Mouse (Mus musculus) left cerebral cortex, postnatal 14 days (tissue): Measurements from ENCODE around the gene Gm45785. TPM values are rescaled to one million over a fixed set of nuclear protein-coding genes. Genes with fewer than 3 reads are reported as not detected.

Experiments used
- DNase-seq, 2 experiments: peaks; one replicate each; pipeline ENCODE4 v3.0.0; 2021 to 2022; ENCODE audit warnings: low spot score in 2 of 2, mixed read lengths in 1 of 2
- intact Hi-C: fragments of 180-260 bp; cut with DNase I; formaldehyde crosslinking; loops from one replicate; pipeline ENCODE4 v1.15.1; 2025
- total RNA-seq, 2 experiments: library from RNA; stranded (reverse); gene quantifications; 2 replicates each; pipeline ENCODE4 v1.2.3; 2021

Gene Gm45785
- total RNA-seq, 2 experiments from 2014 or later, result 0.93 to 0.99 TPM

DNA sequence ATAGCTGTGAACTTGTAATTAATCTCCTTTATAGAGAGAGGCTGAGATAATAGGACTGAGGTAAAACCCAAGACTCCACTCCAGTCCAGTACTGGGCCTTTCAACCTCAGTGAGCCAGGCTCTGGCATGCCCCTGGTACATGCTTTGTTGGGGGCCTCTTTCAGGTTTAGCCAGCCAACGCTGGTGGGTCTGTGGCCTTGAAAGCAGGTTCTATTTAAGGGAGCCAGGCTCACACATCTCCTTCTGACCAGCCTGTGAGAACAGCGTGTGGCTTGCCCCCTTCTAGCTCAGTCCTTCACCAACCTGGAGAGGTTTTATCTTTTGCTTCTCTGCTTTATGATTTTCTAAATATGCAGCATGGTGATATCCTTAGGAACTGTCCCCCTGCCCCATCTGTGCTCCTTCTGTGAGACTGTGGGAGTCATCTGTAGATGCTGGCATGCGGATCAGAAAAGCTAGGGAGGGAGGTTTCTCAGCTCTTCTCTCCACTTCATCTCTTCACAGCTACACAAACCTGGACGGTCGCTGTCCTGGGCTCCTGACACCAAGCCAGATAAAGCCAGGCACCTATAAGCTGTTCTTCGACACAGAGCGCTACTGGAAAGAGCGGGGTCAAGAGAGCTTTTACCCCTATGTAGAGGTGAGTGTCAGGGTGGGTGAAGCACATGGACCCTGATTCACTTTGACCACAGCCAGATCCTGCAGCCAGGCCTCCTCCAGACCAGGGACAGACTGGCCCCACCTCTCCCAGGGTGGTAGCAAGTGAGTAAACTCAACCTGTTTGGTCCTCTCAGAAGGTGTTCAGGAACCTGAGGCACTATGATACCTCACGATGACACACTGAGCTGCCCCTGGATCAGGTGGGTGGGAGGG is 19.7 kb downstream of the Gm45785 start:
- intact Hi-C loops, result no loop called here
- peak; percentile 35 to 71 for DNase-seq

DNA sequence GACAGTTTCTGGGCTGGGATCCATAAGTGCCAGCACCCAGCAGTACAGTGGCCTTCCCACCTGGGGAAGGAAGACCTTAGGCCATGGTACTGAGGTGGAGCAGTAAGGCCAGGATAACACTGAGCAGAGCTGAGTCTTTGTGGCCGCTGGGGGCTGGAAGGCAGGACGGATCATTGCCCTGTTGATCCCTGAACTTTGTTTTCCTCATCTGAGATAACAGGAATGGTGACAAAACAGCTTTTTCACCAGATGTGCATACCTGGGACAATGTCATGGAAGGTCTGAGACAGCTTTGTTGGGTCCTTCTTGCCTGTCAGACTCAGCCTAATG is 20.4 kb downstream of the Gm45785 start:
- DNase-seq, result no peak
- intact Hi-C loops, result no loop called here

DNA sequence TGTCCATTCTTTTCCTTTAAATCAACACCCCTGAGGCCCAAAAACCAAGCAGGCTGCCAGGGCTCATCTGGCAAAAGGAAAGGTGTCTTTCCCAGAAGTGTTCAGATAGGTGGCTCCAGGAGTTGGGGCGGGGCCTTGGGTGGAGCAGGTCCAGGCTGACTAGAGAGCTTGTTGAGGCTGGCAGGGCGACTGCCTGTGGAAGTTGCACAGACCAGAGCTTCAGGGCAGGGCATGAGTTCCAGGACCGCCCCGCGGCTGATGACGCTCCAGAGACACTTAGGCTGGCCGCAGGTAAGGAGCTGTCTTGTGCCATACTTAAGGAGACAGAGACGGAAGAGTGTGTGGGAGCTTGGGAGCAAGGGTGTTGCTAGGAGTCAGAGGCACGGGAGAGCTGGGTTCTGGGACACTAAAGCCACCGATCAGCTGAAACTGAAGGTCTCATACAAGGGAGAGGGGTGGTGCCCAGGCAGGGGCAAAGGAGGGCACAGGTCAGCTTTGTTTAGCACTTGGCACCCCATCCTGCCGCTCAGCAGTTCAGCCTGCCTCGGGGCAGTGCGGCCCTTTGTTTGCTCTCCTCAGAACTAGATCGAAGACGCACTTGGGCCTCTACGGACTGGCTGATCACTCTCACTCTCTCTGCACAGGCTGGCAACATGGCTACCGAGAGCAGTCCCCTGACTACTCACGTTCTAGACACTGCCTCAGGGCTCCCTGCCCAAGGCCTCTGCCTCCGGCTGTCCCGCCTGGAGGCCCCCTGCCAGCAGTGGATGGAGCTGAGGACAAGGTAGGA is 21.0 kb downstream of the Gm45785 start, which contains the start of gene Urah:
TSS of gene Urah (plus strand) at position 51 of the 790 bp plus-strand sequence.
- intact Hi-C loops, result no loop called here
- DNase-seq, result no peak

DNA sequence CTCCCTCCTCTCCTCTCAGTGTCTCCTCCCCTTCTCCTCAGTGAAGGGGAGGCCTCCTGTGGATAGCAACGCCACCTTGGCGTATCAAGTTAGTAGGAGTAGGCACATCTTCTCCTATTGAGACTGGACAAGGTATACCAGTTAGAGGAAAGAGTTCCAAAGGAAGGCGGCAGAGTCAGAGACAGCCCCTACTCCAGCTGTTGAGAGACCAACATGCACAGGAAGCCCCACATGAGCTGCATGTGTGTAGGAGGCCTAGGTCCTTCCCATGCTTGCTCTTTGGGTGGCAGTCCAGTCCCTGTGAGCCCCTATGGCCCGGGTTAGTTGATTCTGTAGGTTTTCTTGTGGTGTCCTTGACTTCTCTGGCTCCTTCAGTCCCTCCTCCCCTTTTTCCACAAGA is 22.8 kb downstream of the Gm45785 start:
- intact Hi-C loops, result no loop called here
- DNase-seq, result no peak

DNA sequence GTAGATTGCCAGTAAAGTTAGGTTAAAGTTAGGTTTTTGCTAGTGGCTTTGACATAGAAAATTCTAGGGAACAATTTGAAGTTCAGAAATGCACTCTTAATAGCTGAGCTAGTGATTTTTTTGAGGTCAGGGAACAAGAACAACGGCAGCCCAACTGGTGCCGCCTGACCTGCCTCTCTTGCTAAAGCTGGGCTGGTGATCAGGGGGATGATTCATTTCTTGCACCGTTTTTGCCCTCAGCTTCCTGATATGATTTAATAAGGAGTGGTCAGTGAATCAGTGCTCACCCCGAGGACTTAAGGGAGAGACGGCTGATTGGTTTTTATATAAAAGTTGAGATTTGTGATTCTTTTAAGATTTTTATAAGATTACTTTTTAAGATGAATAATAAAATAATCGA is 24.7 kb downstream of the Gm45785 start:
- intact Hi-C loops, result no loop called here
- no peak for DNase-seq

DNA sequence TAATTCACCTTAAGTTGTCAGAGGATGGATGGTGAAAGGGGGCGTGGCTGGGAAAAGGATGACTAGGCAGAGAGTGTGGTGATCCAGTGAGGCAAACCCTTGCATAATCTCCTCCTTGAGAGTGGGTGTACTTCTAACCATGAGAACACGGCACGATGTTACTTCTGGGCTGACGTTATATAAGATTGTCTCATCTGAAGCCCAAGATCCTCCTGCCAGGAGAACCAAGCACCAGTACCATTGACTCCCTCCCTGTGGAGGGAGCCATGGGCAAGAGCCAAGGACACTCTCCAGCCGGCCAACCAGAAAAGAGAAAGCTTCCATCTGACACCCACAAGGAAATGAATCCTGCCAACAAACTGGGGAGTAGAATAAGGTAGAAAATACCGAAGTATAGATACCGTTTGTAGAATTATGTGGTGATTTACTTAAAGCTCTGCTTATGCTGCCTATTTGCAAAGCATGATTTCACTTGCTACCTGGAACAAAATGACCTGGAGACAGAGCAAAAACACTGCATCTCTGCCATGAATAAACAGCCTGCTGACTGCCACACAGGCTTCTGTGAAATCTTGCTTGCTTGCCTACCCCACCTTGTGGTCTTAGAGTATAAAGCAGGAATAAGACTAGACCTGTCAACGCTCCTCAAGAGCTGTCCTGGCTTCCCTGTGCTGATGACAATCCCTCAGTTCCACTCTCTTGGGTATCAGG is 27.8 kb downstream of the Gm45785 start:
- intact Hi-C loops, result loop anchor here (5.0 kb wide), 3 partner anchors 641 to 746 kb away; partner anchors contain the start of genes Caly and Sprn
- peak; percentile 62 to 91 for DNase-seq

DNA sequence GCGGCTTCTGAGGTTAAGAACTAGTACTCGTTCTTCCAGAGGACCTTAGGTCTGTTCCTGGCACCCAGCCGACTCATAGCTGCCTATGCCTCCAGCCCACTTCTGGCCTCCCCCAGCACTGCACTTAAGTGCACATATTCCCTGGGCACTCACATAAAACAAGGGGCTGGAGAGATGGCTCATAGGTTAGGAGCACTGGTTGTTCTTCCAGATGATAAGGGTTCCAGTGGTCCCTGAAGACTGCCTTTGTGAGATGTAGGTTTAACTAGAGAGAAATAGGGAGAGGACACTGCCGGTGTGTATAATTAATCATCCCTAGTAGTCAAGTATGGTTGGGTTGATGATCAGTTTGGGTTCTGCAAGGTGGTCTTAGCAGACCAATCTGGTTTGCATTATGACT is 33.4 kb downstream of the Gm45785 start:
- intact Hi-C loops, result no loop called here
- no peak for DNase-seq

DNA sequence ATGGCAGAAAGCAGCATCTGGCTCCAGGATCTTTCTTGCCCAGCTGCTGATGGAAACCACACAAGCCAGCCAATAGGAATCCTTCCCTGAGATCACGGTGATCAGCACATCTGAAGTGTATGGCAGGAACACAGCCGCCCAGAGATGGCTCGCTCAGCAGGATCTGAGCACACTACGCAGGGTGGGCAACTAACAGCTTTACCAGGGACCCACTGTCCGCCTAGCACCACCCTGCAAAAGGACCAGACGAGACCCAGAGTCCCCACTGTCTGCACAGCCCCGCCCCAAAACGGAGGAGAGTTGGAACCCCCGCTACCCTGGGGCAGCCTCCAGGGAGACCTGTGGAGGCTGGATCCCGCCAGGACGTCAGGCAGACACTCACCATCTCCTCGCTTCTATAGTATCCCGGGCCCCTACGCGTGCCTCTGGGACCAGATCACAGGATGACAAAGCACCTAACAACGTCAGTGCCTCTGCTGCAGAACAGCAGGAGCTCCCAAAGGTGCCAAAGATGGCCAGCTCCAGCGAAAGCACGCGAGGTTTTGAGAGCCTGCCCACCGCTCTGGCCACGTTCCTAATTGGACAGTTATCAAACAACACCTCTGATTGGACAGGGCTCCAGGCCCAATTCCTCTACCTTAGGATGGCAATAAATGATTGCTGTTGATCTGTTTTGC is 34.3 kb downstream of the Gm45785 start, which contains the start of gene Zfp941:
TSS of gene Zfp941 (minus strand) at position 526 of the 677 bp plus-strand sequence.
- intact Hi-C loops, result no loop called here
- DNase-seq, result peak; percentile 73 to 84

DNA sequence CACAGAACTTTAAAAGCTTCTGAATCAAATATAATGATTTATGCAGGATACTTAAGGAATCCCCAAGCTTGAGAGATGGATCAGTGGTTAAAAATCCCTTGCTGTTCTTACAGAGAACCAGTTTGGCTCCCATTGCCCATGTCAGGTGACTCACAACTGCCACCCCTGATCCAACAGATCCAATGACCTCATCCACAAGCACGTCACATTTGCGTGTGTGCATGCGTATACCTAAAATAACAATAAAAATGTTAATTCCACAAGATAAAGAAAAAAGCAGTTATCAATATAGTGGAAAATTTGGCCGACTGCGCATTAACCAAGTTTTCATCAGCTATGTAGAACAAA is 34.9 kb downstream of the Gm45785 start:
- DNase-seq, result no peak
- intact Hi-C loops, result no loop called here

DNA sequence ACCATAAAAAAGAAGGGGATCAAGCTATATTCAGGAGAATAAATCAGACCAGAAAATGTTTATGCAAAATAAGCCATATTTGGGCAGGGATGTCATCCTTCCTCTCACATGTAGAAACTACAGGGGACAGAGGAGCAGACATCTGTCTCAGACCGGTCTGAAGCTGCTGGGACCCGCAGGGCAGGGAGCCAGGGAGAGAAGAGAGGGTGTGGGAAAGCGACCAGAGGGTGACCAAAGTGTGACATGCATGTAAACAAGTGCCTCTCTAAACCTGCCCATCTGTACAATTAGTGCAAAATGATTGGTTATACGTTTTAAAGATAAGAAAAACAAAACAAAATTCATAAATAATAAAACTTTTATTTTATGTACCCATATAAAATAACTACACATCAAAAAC is 36.0 kb downstream of the Gm45785 start:
- intact Hi-C loops, result no loop called here
- DNase-seq, result no peak

DNA sequence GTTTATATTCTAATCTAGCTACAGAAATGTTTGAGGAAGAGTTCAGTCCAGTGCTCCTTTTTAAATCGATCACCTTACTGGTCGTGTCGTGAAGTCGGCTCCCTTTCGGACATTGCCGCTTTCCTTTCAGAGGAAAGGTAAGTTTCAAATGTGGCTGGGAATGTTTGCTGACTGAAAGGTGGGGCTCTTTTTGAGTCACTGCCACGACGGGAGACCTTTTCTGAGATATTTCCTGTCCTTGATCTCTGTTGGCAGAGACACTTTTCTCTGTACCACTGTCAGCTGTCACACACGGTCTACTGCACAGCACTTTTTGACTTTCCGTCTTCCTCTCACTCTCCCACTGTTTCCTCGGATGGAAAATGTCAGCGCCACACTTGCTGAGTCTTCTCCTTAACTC is 43.3 kb downstream of the Gm45785 start:
- intact Hi-C loops, result no loop called here
- no peak for DNase-seq

DNA sequence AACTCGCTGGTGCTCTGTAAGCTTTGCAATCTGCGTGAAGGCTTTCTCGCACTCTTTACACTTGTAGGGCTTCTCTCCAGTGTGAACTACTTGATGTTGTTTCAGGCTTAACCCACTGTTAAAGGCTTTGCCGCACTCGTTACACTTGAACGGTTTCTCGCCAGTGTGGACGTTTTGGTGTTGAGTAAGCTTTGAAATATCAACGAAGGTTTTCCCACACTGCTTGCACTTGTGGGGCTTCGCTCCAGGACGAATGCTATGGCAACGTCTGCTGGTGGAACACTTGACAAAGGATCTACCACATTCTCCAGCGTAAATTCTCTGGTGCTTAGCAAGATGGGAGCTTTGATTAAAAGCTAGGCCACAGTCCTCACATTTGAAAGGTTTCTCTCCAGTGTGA is 44.4 kb downstream of the Gm45785 start:
- intact Hi-C loops, result no loop called here
- DNase-seq, result peak; percentile 27 to 57

DNA sequence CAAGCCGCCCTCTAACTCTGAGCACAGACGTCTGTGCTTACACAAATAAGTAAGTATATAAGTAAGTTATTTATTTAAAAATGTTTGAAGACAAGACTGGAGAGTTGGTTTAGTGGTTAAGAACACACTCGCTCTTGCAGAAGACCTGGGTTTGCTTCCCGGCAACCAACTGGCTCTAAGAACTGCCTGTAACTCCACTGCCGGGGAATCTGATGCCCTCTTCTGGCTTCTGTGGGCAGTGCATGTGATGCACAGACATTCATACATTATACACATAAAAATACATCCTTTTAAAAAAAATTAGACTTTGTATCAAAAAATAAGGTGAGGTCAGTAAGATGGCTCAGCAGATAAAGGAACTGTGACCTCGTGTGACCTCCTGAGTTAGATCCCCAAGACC is 45.6 kb downstream of the Gm45785 start:
- no peak for DNase-seq
- intact Hi-C loops, result no loop called here

DNA sequence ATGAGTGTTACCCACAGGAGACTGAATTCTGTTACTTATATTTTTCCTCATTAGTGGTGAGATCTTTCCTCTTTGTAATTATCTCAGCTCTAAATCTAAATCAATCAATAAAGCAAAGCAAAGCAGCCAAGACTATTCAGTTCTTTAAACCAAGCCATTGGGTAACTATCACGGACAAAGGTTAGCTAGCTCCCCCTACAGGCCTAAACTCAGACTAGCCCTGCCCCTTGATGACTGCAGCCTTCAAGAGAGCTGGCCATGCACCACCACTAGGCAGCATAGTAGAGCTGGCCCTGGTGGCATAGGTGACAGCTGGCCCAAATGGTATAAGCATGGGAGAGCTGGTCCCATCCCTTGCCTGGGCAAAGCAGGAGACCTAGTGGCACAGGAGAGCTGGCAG is 50.4 kb downstream of the Gm45785 start:
- intact Hi-C loops, result no loop called here
- DNase-seq, result peak; percentile 59 to 62

DNA sequence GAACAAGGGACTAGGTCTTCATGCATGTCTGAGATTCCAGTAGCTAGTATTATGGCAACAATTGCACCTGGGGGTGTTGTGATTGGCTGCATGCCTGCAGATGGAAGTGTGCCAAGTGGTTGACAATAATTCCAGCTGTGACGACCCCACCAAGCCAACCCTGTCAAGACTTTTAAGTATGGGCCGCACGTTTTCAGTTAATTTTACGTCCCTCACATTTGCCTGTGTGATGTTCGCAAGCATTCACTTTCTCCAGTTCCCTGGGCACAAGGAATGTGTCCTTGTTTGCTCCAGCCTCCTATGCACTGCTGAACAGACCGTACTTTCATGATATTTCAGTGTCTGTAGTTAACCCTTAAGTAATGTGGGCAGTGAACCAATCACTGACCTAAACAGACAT is 53.5 kb downstream of the Gm45785 start:
- intact Hi-C loops, result no loop called here
- DNase-seq, result no peak

DNA sequence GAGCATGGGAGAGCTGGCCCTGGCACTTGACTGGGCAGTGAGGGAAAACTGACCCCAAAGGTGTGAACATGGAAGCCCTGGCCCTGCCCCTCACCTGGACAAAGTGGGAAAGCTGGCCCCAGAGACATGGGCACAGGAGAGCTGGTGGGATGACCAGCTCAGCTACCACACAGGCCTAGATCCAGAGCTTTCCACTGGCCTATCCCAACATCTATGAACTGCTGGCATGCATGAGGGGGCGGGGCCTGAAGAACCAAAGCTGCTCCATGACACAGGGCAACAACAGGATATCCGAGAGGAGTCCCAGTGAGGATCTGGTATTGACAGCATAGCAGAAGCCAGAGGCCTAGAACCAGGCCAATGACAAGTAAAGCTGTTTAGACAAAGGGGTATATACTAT is 57.9 kb downstream of the Gm45785 start:
- intact Hi-C loops, result no loop called here
- no peak for DNase-seq

DNA sequence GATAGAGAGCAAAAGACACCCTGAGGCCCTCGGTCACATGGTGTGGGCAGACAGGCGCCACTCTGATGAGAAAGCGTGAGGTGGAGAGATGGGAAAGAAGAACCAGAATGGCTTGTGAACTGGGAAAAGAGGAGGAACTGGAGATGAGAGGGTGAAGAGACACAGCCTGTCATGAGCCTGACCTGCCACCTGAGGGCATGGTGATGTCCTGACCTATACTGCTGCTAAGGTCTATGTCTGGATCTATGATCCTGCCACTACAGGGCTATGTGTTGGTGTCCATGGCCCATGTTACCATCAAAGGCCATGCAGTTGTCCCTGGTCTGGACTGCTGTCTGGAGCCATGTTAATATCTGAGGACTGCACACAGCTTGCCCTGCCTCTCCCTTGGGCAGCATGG is 58.5 kb downstream of the Gm45785 start:
- DNase-seq, result no peak
- intact Hi-C loops, result no loop called here

DNA sequence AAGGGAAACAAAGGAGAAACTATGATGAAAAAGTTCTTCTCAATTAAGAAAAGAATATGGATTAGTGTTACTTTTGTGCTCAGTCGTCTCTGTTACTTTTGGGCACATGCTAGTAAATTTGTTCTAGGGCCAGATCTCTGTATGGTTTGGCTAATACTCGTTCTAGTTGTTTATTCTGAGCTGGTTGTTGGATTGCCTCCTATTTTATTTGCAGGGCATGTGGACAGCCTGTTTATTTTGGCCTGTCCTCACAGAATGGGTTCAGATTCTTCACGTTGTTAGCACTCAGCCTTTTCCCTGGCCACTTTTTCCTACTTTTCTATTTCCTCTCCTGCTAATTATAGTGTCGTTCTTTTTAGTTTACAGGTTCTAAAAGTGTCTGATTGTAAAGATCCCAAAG is 62.6 kb downstream of the Gm45785 start:
- no peak for DNase-seq
- intact Hi-C loops, result no loop called here

DNA sequence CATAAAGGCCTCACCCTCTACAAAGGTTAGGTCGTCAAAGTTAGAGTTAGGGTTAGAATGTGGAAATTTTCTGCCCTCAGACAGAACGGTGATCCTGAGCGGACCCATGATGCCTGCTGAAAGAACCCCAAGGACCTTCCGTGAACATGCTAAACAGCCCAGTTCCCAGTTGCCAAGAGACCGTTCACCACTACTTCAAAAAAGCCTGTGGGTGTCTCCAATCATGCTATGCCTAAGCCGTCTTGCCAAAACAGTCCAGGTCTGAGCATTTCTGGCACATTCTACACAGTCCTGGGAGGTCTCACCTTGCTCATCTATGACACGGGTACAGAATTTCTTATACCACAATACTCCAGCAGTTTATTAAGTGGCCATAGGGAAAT is 68.1 kb downstream of the Gm45785 start:
- DNase-seq, result no peak
- intact Hi-C loops, result no loop called here
